Mouse (Mus musculus) ES-Bruce4 (cell line): ENCODE measurements around the gene Fem1a.

ENCODE experiments used
- CTCF ChIP-seq: IDR thresholded peaks from one replicate; pipeline ENCODE4 v1.8.1; 2011; ENCODE audit warnings: low read depth, low read length
- POLR2A ChIP-seq: IDR thresholded peaks from one replicate; pipeline ENCODE4 v1.8.1; 2011; ENCODE audit warnings: low read length; ENCODE audit not compliant: insufficient read depth

DNA sequence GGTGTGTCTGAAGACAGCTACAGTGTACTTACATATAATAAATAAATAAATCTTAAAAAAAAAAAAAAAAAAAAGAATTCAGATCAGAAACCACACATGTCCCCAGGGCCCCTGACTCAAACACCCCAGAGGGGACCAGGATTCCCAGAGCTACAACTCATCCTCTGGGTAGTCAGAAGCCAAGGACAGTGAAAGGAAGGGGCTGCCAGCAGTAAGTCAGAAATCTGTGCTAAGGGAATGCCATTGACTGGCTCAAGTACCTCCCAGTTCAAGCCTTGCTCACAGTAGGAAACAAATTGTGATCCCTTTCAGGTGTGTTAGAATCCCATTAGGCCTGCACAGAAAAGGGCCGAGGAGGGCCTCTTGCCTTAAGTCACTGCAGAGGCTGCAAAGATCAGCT lies 42.4 kb upstream of the Fem1a start:
- no peak for TF ChIP-seq POLR2A
- TF ChIP-seq CTCF, result no peak
